Mouse (Mus musculus) layer of hippocampus, adult 9-11 months (tissue): ENCODE results near the gene Rdm1.

Source experiments
- DNase-seq: peaks from one replicate; pipeline ENCODE4 v3.0.0; 2022

Gene Rdm1

DNA sequence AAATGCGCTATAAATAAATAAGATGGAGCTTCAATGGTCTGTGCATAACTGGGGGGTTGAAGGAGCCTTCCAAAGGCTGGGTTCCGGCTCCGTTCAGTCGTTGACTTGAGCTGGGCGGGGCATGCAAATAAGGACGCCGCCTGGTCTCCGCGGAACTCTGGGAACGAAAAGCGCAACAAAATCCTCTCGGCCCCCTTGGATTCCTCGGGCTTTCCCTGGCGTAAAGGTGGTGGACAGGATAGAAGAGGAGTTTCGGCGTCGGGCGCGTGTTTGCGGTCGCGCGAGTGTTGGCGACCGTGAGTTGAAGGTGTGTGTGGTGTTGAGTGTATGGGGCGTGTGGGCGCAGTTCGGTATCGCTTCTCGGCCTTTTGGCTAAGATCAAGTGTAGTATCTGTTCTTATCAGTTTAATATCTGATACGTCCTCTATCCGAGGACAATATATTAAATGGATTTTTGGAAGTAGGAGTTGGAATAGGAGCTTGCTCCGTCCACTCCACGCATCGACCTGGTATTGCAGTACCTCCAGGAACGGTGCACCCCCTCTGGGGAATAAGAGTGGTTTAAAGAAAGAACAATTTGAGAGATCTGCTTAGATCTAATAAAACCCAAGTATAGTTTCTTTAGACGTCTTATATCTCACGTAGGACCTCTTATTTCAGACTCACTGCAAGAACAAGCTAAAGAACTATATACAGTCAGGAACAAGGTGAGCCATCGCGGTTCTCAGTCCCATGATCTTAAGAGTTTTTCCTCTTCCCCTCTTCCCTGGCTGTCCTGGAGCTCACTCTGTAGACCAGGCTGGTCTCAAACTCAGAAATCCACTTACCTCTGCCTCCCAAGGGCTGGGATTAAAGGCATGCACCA lies 31.1 kb downstream of the Rdm1 start:
- peak; percentile 90 for DNase-seq

DNA sequence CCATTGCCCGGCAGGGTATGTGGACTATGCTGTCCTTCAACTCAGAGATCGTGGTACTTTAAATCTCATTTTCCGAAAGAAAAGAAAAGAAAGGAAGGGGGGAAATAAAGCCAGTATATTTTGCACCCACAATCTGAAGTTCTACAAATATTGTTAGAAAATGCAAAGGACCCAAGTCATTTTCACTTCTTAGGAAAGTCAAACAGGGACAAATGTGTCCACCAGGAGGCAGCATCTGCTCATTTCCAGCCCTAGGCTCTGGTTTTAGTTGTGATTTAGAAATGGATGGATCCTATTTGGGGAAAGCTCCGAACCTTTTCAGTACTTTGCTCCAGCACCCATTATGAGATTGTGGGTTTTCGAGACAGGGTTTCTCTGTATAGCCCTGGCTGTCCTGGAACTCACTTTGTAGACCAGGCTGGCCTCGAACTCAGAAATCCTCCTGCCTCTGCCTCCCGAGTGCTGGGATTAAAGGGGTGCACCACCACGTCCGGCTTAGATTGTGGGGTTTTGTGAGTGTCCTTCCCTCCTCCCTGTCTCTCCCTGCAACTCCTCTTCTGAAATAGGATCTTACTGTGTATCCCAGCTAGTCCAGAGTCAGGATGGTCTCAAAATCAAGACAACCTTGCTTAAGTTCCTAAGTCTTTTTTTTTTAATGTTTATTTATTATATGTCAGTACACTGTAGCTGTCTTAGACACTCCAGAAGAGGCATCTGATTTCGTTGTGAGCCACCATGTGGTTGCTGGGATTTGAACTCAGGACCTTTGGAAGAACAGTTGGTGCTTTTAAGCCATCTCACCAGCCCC lies 32.0 kb downstream of the Rdm1 start:
- DNase-seq = no peak

DNA sequence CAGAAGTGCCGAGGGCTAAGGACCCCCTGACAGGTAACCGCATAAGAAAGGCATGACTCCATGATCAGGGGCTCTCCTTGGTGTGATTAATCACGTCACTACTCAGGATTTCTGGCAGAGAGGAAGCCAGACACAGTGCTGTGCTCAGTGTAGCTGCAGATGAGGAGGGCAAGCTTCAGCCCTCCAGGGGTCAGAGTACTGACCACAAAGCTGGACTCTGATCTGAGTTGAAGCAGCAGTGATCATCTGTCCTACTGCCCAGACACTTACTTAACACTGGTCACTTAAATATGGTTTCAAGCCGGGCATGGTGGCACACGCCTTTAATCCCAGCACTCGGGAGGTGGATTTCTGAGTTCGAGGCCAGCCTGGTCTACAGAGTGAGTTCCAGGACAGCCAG lies 34.2 kb downstream of the Rdm1 start:
- DNase-seq = no peak

DNA sequence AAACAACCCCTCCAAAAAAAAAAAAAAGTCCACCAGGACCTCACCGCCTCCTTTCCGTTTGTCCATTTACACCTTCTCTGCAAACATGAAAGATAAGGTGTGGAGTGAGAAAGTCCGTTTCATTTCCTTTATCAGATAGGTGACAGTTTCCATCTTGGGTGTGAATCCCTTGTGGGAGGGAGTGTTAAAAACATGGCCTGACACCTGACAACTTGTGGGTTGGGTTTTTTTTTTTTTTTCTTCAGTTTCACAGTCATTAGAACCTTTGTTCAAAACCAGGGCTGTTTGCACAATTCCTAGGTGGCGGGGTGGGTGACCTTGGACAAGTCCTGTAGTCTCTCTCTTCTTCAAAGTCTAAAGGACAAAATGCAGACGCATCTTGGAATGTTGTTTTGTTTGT lies 34.8 kb downstream of the Rdm1 start:
- no peak for DNase-seq

DNA sequence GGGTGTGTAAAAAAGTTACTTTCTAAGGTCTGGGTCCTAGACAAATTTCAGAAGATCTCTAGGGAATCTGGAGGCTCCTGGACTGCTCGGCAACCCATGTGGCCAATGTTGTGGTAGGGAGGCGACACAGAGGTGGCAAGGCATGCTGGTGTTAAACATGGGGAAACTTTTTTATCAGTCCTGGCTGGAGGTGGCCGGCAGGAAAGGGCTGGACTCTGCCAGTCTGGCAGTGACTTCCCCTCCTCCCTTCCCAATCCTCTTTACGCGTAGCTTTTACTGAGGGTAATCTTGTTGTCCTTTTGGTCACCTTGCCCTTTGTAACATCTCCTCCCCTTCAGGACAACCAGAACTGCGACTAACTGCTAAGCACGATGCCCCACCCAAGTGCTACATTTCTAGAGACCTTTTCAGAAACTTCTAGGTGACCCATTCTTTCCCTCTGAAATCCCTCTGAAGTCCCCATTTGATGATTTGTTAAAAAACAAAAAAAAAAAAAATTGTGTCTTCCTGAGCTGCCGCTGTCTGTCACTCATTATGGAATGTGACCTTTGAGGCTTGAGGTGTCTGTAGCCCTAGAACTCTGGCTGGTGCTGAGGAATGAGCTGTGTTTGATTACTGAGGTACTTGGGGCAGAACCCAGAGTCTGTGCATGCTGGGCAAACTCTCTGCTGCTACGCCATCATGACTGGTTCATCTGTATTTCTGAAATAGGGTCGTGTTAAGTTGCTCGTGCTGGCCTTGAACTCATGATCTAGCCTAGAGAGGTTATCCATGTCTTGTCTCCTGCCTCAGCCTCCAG lies 36.4 kb downstream of the Rdm1 start:
- DNase-seq = no peak

DNA sequence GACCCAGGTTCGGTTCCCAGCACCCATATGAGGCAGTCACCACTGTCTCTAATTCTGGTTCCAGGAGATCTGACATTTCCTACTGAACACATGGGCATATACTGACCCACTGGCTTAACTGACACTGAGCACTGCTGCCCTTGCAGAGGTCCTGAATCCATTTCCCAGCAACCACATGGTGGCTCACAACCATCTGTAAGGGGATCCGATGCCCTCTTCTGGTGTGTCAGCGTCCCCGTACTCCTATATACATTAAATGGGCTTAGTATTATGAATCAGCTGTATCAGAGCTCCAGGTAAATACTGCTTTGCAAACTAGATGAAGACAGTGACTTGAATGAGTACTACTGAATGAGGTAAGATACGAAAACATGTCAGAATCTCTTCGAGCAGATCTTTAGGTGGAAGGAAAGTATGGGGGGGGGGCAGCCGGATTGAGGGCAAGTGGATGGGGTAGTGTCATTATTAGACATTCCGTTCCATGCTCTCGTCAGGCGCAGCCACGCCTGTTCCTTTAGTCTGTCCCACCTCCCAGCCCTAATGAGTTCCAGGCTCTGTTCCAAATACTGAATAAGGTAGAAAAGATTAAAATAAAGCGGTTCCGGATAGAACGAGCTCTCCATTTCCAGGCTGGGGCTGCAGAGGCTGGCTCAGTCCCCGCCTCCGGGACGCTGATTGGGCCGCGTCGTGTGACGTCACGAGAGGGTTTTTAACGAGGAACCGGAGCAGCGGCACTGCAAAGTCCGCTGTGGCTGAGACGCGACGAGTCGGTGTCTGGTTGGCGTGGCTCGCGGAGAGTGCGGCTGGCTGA lies 38.0 kb downstream of the Rdm1 start, which contains the start of gene Arl4d:
Arl4d (plus strand) TSS at position 717 of the 811 bp plus-strand sequence.
- peak; percentile 94 for DNase-seq

DNA sequence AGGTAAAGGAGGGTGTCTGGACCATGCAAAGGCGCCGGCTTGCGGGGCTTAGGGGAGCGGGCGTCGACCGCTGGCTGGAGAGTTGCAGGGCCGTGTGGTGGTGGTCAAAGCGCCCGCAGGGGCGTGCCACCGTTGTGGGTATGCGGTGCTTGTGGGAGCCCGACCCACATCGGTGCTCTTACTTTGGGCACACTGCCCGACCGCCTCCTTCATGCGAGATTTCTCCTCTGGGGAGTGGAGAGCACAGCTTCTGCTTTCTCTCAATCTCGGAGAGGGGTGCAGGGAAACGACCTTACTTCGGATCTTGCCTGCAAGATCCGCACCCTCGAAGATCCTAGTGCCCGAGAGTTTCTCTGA lies 38.6 kb downstream of the Rdm1 start:
- no peak for DNase-seq

DNA sequence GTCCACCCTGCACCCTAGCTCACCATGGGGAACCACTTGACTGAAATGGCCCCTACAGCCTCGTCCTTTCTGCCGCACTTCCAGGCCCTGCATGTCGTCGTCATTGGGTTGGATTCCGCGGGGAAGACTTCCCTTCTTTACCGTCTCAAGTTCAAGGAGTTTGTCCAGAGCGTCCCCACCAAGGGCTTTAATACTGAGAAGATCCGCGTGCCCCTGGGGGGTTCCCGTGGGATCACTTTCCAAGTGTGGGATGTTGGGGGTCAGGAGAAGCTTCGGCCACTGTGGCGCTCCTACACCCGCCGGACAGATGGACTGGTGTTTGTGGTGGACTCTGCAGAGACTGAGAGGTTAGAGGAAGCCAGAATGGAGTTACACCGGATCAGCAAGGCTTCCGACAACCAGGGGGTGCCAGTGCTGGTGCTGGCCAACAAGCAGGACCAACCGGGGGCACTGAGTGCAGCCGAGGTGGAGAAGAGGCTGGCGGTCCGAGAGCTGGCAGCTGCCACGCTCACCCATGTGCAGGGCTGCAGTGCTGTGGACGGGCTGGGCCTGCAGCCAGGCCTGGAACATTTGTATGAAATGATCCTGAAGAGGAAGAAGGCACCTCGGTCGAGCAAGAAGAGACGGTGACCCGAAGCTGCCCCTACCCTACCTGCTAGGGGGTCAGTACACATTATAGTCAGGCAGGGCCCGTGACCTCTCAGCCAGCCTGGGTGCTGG lies 39.8 kb downstream of the Rdm1 start:
- DNase-seq = no peak

DNA sequence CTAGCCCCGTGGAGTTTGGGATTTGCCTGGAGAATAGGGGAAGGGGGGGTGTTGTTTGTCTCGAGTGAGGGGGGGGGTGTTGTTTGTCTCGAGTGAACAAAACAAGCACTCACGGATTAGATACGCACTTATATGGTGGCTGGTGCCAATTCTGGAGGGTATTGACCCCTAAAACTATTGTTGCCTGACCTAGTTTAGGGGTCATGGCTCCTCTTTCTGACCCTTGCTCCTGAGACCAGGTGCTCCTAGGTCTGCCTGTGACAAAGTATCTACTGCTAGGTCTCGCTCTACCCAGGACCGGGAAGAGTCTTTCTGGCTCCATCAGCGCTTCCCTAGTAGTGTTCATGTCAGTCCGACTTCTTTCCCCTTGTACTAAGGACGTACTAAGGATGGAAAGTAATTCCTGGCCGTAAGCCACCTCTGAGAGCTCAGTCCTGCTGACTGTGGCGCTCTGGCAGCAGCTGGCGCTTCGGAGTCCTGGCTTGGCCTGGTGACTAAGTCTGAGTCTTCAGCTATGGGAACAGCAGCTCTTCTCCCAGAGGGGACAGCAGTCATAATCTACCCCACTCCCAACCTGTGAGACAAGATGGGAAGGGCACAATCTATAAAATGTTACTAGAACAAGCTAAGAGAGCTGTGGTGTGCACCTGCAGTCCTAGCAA lies 41.0 kb downstream of the Rdm1 start:
- DNase-seq = peak; percentile 51

DNA sequence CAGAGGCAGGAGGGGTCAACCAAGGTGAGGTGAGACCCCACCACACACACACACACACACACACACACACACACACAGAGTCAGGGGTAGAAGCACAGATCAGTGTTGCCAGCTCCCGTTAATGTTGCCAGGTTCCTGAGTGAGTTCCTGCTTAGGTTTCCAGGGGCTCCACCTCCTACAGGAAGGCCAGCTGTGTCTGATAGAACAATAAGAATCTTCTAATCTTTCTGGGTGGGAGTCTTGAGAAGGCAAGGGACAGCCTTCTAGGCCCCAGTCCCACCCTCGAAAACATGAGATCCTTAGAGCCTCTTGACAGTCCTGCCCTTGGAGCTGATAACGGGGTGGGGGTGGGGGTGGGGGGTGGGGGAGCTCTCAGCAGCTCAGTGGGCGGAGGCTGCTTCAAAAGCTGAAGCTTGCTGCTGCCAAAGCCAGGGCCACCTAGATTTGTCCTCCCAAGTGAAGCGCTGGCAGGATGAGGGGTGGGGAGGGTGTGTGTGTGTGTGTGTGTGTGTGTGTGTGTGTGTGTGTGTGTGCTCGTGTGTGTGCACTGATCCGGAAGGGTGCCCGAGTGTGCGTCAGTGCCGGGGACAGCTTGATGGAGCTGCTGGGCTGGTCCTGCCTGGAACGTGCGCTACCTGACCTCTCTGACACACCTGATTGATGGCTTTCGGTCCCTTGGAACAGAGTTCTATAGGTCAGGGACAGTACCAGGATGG lies 41.7 kb downstream of the Rdm1 start:
- DNase-seq = no peak

DNA sequence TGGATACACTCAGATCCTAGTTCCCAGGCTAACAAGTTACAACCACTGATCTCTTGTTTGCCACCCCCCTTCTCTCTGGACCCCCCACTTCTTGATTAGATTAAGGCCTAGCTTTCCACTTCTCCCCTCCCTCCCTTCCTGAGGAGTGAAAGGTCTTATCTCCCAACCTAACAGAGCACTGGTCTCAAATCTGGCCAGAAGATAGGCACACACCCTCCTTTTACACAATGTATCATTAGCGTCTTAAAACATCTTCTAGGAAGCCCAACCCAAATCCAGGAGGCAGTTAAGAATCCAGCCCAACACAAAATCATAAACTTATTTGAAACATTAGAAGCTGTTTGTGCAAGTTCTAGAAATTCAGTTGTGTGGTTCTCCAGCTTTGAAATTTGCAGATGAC lies 43.3 kb downstream of the Rdm1 start:
- no peak for DNase-seq

DNA sequence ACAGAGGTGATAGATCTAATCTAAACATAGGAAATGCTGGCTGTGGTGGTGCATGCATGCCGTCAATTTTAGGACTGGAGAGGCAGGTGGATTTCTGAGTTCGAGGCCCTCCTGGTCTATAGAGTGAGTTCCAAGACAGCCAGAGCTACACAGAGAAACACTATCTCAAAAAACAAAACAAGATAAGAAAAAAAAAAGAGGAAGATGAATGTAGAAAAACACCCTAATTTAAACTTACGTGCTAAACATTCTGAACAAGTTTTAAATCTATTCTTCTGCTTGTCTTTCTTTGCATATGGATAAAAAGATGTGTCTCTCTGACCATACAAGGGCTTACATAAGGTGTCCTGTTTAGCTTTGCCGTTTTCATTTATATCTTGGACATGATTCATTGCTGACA lies 44.3 kb downstream of the Rdm1 start:
- no peak for DNase-seq

DNA sequence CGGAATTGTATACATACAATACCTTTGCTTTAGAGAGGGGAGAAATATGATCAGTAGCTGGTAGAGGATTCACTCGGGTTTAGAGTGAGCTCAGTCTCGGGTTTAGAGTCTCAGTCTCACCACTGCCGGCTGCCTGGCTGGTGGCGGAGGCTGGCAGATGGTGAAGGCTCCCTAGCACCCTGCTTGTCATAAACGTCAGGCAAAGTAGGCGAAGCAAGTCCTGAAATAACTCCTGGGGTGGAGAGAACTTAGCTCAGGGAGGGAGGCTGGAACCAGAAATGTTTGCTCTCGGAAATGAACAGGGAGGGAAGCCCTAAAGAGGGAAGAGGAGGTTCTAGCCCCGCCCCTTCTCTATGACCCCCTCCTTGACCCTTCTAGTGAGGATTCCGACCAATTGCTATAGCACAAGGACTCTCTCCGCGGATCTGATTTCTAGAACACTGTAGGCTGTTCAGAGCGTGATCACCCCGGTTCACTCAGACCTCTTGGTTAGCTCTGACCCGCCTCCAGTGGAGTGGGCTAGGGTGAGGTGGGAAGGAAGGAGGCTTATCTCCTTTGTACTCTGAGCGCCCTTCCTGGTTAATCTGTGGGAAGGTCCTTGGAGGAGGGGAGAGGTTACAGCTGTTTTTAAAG lies 46.1 kb downstream of the Rdm1 start:
- peak; percentile 82 for DNase-seq

DNA sequence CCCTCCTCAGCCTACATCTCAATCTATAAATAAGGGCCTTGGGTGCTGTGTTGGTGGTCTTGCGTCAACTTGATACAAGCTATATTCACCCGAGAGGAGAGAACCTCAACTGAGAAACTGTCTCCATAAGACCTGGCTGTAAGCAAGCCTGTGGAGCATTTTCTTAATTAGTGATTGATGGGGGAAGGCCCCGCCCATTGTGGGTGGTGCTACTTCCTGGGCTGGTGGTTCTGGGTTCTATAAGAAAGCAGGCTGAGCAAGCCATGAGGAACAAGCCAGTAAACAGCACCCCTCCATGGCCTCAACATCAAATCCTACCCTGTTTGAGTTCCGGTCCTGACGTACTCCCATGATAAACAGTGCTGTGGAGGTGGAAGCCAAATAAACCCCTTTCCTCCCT lies 47.1 kb downstream of the Rdm1 start:
- DNase-seq = no peak

DNA sequence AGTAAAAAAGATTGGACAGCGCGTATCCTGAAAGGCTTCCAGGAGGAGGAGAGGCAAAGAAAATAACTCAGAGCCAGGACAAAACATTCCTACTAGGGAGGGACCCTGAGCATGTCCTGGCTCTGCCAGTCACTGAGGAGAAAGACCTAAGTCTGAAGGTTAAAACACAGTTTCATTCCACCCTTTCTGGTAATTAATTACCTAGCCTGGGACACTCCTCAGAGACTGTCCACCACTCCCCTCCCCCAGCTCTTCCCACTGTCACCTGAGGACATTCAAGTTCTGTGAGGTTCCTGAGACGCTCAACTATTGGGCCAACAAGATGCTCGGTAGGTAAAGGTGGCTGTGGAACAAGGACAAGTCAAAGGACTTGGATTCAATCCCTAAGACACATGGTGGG lies 48.4 kb downstream of the Rdm1 start:
- no peak for DNase-seq

DNA sequence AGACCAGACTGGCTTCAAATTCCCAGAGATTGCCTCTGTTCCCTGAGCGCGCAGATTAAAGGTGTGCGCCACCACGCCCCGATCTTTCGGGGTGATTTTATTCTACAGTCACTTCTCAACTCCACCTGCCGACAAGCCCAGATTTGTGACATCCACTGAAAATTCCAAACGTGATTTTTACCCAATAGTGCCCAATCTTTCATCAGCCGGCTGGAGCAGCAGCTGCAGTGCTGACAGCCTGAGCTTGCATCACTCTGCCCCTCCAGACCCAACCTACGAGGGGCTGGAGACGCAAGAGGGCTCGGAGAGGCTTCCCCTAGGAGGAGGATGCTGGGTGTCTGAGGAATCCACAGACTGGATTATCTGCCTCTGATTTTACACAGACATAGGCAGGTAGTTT lies 50.7 kb downstream of the Rdm1 start:
- no peak for DNase-seq

DNA sequence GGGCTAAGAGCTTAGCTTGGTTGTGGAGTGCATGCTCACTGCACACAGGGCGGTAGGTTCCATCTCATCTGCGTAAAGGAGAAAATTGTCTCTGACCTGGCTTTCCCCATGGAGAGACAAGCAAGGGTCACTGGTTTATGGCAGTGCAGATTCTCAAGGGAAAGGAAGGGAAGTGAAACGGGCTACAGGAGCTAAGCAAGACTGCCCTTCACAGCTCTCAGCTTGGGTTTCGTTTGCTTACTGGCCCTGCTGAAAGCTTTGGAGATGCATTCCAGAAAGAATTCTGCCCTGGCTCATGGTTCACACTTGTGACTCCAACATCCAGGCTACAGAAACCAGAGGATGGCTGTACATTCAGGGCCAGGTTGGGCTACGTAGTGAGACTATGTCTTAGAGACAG lies 51.8 kb downstream of the Rdm1 start:
- DNase-seq = no peak

DNA sequence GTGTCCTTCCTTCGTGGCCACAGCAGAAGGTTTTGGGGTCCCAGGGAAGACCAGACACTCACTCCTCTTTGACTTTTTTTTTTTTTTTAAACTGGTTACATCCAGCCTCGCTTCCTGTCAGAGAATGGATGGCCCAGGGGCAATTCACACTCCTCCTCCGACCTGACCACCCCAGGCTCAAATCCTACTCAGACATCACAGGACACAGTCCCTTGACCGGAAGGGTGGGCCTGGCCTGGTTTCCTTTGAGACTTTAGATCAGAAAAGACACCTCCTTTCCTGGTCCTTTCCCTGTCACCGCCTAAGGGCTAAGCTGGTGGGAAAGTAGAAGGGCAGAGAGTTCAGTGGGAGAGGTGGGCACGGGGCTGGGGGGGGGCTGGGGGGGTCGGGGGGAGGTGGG lies 52.9 kb downstream of the Rdm1 start:
- DNase-seq = no peak

DNA sequence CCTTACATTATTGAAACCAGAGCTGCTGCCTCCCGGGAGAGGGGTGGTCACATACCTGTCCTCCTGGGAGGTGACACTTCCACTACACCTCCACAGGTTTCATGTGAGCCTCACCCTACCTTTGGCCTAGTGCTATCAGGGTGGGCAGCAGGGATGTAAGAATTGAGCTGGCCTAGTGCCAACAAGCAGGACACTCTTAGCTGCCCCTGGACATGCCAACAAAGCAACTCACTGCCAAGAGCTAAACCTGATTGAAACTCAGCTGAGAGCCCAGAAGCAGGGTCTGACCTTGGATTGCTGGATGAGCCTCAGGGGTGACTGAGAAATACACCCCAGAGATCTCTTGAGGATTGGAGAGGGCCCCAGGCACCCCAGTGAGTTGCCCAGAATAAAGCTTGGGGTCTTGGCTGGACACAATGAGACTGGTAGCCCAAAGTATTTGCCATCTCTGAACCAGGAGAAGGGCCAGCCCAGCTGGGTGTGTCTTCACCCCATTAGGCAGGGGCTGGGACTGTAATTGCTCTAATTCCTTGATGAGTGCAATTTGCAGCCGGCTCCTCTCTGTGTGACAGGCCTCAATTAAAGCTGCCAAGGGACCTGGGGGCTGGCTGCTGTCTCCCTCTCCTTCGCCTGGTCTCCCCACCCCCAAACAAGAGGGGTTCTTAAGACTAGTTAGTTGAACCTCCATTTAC lies 53.8 kb downstream of the Rdm1 start:
- no peak for DNase-seq
